Mouse (Mus musculus): ENCODE results near the gene Otor. TPM values are rescaled to one million over a fixed set of nuclear protein-coding genes. Genes with fewer than 3 reads are reported as not detected.

Otor gene
- total RNA-seq (2014; rRNA removed) (0.55 TPM in 1 of 2 replicates, not detected in the other), polyA plus RNA-seq (2015; fragmentation: Nextera tagmentation; extraction: Ambion mirVana) (0.23 TPM in 1 of 2 replicates, not detected in the other)

DNA sequence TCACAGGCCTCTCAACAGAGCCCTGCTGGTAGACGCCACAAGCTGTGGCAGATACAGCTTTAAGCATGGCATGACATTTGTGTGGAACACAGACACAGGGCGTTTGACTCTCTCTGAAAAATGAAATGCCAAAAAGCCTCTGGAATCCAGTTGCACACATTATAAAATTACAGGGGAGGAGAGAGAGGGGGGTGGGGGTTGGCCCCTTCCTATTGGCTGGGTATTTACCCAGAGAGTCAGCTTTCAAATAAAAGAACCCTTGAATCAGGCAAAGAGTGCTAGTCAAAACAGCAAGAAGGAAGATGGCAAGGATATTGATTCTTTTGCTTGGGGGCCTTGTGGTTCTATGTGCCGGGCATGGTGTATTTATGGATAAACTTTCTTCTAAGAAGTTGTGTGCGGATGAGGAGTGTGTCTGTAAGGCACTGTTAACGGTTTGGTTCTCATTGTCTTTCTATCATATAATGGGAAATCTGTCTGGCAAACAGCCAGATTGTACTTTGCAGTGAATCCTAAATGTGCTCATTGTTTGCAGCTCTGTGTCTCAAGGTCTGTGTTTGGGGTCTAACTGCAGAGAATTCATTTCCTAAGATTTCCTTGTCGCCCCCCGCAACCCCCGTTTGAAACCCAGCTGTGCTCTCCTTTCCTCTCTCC, at the start of gene Otor:
Gene Otor (plus strand): TSS at position 276 of the 654 bp plus-strand sequence.
- no peak within 1 kb of the TSS for H3K4me2 ChIP-seq (ENCODE audit: low read depth, low read length, poor library complexity, severe bottlenecking)
- no peak for DNase-seq (ENCODE audit: low spot score)
- no peaks in the 10 kb centered on the region for H3K27me3 ChIP-seq (ENCODE audit: insufficient read depth, low read length)
- no peak within 1 kb of the TSS for H3K9ac ChIP-seq (replicated peaks; ENCODE audit: low read length, poor library complexity, severe bottlenecking)
- H3K36me3 ChIP-seq (ENCODE audit: insufficient read depth, low read length), result no peaks in the 10 kb centered on the region
- WGBS, result 68% methylated on average over 8 of the region's 8 CpGs
- no peak for ATAC-seq (ENCODE audit: low FRiP score)
- TF ChIP-seq CTCF (IDR thresholded peaks at IDR 0.05), result no peak
- H3K9me3 ChIP-seq (ENCODE audit: low read length), result no peaks in the 10 kb centered on the region
- no peak within 1 kb of the TSS for H3K4me3 ChIP-seq (ENCODE audit: low read depth, low read length)
- H3K4me1 ChIP-seq (ENCODE audit: insufficient read depth, low read length), result no peaks in the 10 kb centered on the region
- no peak within 1 kb of the TSS for H3K27ac ChIP-seq (ENCODE audit: low read depth, low read length)

DNA sequence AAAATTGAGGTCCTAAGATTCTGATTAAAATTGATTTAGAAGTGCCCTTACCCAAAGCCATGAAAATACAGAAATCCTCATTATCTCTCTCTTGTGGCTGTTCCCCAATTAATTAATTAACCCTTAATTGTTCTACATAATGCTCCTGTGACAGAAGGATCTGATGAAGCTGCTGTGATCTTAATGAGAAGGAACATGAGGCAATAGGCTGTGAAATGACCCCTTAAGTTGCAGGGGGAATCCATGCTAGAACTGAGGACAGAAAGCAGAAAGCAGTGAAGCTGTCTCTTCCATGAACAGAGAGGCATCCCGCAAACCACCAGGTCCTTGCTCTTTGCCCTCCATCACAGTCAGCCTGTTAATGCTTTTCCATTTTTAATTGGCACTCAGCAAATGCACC, 47.0 kb upstream of the Otor start:
- no peaks in the 10 kb centered on the region for H3K36me3 ChIP-seq (ENCODE audit: insufficient read depth, low read length)
- no peak overlapping the region for H3K27ac ChIP-seq (ENCODE audit: low read depth, low read length)
- 78% methylated on average over 1 of the region's 1 CpGs for WGBS
- H3K4me1 ChIP-seq (ENCODE audit: insufficient read depth, low read length), result no peaks in the 10 kb centered on the region
- H3K4me2 ChIP-seq (ENCODE audit: low read depth, low read length, poor library complexity, severe bottlenecking), result no peak overlapping the region
- TF ChIP-seq CTCF (IDR thresholded peaks at IDR 0.05), result no peak
- H3K4me3 ChIP-seq (ENCODE audit: low read depth, low read length), result no peak overlapping the region
- H3K9me3 ChIP-seq (ENCODE audit: low read length), result no peaks in the 10 kb centered on the region
- no peak overlapping the region for H3K9ac ChIP-seq (replicated peaks; ENCODE audit: low read length, poor library complexity, severe bottlenecking)
- DNase-seq (ENCODE audit: low spot score), result no peak
- H3K27me3 ChIP-seq (ENCODE audit: insufficient read depth, low read length), result no peaks in the 10 kb centered on the region
- no peak for ATAC-seq (ENCODE audit: low FRiP score)

DNA sequence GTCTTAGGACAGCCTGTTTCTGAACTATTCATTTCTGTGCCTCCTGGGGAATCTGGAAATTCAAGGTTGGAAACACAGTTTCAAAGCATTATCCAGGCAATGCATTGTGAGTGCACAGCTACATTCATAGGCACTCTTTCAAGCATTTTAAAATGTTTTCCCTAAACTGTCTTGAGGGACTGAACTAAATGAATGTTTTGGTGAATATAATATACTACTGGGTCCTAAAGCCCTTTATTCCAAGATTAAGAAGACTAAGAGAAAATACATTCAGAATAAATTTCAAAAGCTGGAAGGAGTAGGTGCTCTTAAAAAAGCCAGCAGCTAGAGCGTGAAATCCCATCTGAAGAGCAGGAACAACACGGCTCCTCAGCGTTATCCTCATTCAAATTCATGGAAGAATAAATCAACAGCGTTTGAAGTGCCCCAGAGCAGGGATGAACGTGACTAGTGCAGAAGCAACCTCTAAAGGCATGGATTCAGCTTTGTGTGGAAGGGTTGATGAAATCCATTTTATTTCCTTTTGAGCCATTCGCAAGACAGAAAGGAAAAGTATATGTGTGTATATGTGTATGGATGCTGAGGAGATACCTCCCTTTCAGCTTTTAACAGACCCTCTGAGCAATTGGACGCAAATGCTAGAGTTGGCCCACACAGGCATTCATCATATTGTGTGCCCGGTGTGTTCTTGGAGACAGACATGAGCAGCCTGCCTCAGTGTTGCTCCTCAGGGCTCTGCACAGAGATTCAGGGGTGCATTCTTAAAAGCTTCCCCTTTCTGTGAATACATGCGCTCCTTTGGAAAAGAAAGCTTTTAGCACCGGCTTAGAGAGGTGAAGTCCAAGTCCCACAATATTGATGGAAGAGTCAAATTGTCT, 45.7 kb upstream of the Otor start:
- peak overlapping the region; percentile 26 for H3K4me2 ChIP-seq (ENCODE audit: low read depth, low read length, poor library complexity, severe bottlenecking)
- DNase-seq (ENCODE audit: low spot score) (no peak), ATAC-seq (ENCODE audit: low FRiP score) (peak; percentile 77)
- H3K4me1 ChIP-seq (ENCODE audit: insufficient read depth, low read length), result no peaks in the 10 kb centered on the region
- H3K9ac ChIP-seq (replicated peaks; ENCODE audit: low read length, poor library complexity, severe bottlenecking), result no peak overlapping the region
- 12% methylated on average over 10 of the region's 10 CpGs for WGBS
- peak overlapping the region; percentile 39; the same call in 1 of the 2 replicates for H3K27ac ChIP-seq (ENCODE audit: low read depth, low read length)
- no peaks in the 10 kb centered on the region for H3K27me3 ChIP-seq (ENCODE audit: insufficient read depth, low read length)
- no peak for TF ChIP-seq CTCF (IDR thresholded peaks at IDR 0.05)
- no peaks in the 10 kb centered on the region for H3K9me3 ChIP-seq (ENCODE audit: low read length)
- H3K4me3 ChIP-seq (ENCODE audit: low read depth, low read length), result no peak overlapping the region
- no peaks in the 10 kb centered on the region for H3K36me3 ChIP-seq (ENCODE audit: insufficient read depth, low read length)

DNA sequence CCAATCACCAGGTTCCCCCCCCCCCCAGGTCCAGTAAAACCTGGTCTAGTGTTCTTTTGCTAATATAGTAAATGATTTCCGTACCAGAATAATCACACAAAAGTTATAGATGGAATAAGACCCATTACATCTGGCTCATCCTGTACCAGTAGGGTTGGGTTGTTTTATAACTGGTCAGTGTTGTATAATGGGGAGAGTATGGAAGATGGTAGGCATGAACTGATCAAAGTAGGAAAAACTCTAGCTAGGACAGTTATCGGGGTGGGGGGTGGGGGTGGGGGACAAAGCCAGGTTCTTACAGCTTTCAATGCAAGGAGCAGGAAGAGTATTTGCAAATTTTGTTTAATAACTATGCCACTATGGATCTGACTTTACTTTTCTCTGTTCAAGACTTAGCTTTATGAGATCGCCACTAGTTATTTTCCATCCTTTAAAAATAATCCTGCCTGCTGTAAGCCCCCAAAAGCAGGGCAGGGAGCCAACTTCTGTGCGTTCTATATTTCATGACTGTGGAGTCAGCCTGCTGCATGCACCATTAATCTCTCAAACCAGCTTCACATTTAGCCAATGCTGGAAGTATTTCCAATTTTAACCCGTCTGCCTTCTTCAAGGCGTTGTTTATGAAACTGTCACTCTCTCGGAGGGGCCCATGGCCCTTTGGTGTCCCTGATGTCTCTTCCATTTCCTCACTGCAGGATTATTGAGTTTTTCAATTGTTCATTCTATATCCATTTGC, 43.8 kb upstream of the Otor start:
- Histone ChIP-seq H3K4me1 (ENCODE audit: insufficient read depth, low read length) (no peaks in the 10 kb centered on the region), H3K9ac (replicated peaks; ENCODE audit: low read length, poor library complexity, severe bottlenecking) (no peak overlapping the region), H3K4me3 (ENCODE audit: low read depth, low read length) (no peak overlapping the region), H3K27ac (ENCODE audit: low read depth, low read length) (no peak overlapping the region), H3K36me3 (ENCODE audit: insufficient read depth, low read length) (no peaks in the 10 kb centered on the region), H3K9me3 (ENCODE audit: low read length) (no peaks in the 10 kb centered on the region), H3K27me3 (ENCODE audit: insufficient read depth, low read length) (no peaks in the 10 kb centered on the region), H3K4me2 (ENCODE audit: low read depth, low read length, poor library complexity, severe bottlenecking) (no peak overlapping the region)
- TF ChIP-seq CTCF (IDR thresholded peaks at IDR 0.05), result no peak
- ATAC-seq (ENCODE audit: low FRiP score) (no peak), DNase-seq (ENCODE audit: low spot score) (no peak)
- WGBS, result 56% methylated on average over 7 of the region's 7 CpGs

DNA sequence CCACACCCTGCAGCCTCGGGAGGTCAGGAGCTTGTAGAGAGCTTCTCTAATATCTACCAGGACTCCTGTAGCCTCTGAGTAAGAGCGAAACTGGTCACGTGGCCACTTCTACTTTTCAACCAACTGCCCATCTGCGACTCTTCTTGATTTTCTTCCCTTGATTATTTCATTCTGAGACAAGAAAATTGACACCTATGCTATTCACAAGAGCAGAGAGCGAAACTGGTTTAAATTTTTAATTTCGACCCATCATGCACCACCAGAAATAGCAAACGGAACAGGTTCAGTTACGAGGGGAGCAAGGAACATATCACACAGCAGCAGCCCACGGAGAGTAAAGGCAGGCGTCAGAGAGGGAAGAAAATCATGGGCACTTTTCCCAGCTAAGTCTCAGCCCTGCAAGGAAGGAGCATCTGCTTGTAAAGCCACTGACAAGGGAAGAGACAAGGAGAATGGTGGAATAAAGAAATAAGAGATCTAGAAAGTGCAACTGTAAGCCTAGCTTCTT, 43.1 kb upstream of the Otor start:
- 63% methylated on average over 10 of the region's 10 CpGs for WGBS
- Histone ChIP-seq H3K9me3 (ENCODE audit: low read length) (no peaks in the 10 kb centered on the region), H3K36me3 (ENCODE audit: insufficient read depth, low read length) (no peaks in the 10 kb centered on the region), H3K4me1 (ENCODE audit: insufficient read depth, low read length) (no peaks in the 10 kb centered on the region), H3K4me2 (ENCODE audit: low read depth, low read length, poor library complexity, severe bottlenecking) (no peak overlapping the region), H3K4me3 (ENCODE audit: low read depth, low read length) (no peak overlapping the region), H3K9ac (replicated peaks; ENCODE audit: low read length, poor library complexity, severe bottlenecking) (no peak overlapping the region), H3K27ac (ENCODE audit: low read depth, low read length) (no peak overlapping the region), H3K27me3 (ENCODE audit: insufficient read depth, low read length) (no peaks in the 10 kb centered on the region)
- ATAC-seq (ENCODE audit: low FRiP score), result no peak
- no peak for TF ChIP-seq CTCF (IDR thresholded peaks at IDR 0.05)
- no peak for DNase-seq (ENCODE audit: low spot score)

All from midbrain, postnatal 0 days (tissue).